Mouse (Mus musculus): ENCODE measurements at regions not wholly inside any gene's neighbourhood (a gene's known extent, or its start where the extent isn't known, plus 50 kb on each side); places are given as distances from the start of the nearest gene placed in this dataset.

GRCm38 (mm10) chr1:177512116-177512515 lies 70.0 kb downstream of the Zbtb18 start:
- TF ChIP-seq CTCF (IDR thresholded peaks at IDR 0.05; ENCODE audit: low read depth, low read length) = no peak
- TF ChIP-seq POLR2A (IDR thresholded peaks at IDR 0.05; ENCODE audit: borderline replicate concordance, low read depth, low read length) = no peak

All from bone marrow macrophage, adult 2 months (primary cell).